Mouse (Mus musculus): Measurements from ENCODE around the gene Zfp592. TPM values are rescaled to one million over a fixed set of nuclear protein-coding genes. Genes with fewer than 3 reads are reported as not detected.

The Zfp592 gene
- total and polyA plus RNA-seq, 2 experiments from 2014 or later, result 4.4 to 25.6 TPM

GRCm38 (mm10) chr7:81077009-81077408, 83.5 kb downstream of the Zfp592 start:
- Histone ChIP-seq H3K4me3 (ENCODE audit: low read depth, low read length) (no peak overlapping the region), H3K27me3 (ENCODE audit: insufficient read depth, low read length) (no peaks in the 10 kb centered on the region), H3K9ac (replicated peaks; ENCODE audit: low read length, poor library complexity, severe bottlenecking) (no peak overlapping the region), H3K9me3 (ENCODE audit: low read length) (no peaks in the 10 kb centered on the region), H3K4me1 (ENCODE audit: insufficient read depth, low read length) (no peaks in the 10 kb centered on the region), H3K27ac (ENCODE audit: low read depth, low read length) (no peak overlapping the region), H3K36me3 (ENCODE audit: insufficient read depth, low read length) (no peaks in the 10 kb centered on the region), H3K4me2 (ENCODE audit: low read depth, low read length, poor library complexity, severe bottlenecking) (no peak overlapping the region)
- 79% methylated on average over 6 of the region's 6 CpGs for WGBS
- DNase-seq (ENCODE audit: low spot score) (no peak), ATAC-seq (ENCODE audit: low FRiP score) (no peak)
- no peak for TF ChIP-seq CTCF (IDR thresholded peaks at IDR 0.05)

DNA sequence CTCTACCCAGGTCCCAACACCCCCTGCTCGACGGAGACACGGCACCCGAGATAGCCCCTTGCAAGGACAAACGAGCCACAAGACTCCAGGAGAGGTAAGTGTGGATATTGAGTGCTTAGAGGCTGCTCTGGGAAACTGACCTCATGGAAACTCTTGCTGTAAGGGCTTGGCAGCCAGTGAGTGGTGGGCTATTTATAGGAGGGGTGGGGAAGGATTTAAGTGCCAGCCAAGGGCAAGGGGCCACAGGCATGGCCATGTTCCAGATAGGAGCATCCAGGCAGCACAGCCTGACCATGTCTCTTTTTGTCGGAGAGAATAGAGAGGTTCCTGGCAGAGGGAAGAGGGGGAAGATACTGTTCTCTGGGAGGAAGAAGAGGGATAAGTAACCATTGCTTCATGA, 85.3 kb downstream of the Zfp592 start:
- Histone ChIP-seq H3K4me3 (ENCODE audit: low read depth, low read length) (no peak overlapping the region), H3K36me3 (ENCODE audit: insufficient read depth, low read length) (no peaks in the 10 kb centered on the region), H3K4me1 (ENCODE audit: insufficient read depth, low read length) (no peaks in the 10 kb centered on the region), H3K4me2 (ENCODE audit: low read depth, low read length, poor library complexity, severe bottlenecking) (no peak overlapping the region), H3K9me3 (ENCODE audit: low read length) (no peaks in the 10 kb centered on the region), H3K27me3 (ENCODE audit: insufficient read depth, low read length) (no peaks in the 10 kb centered on the region), H3K9ac (replicated peaks; ENCODE audit: low read length, poor library complexity, severe bottlenecking) (no peak overlapping the region), H3K27ac (ENCODE audit: low read depth, low read length) (no peak overlapping the region)
- ATAC-seq (ENCODE audit: low FRiP score), result no peak
- no peak for DNase-seq (ENCODE audit: low spot score)
- TF ChIP-seq CTCF (IDR thresholded peaks at IDR 0.05), result no peak
- 92% methylated on average over 6 of the region's 6 CpGs for WGBS

DNA sequence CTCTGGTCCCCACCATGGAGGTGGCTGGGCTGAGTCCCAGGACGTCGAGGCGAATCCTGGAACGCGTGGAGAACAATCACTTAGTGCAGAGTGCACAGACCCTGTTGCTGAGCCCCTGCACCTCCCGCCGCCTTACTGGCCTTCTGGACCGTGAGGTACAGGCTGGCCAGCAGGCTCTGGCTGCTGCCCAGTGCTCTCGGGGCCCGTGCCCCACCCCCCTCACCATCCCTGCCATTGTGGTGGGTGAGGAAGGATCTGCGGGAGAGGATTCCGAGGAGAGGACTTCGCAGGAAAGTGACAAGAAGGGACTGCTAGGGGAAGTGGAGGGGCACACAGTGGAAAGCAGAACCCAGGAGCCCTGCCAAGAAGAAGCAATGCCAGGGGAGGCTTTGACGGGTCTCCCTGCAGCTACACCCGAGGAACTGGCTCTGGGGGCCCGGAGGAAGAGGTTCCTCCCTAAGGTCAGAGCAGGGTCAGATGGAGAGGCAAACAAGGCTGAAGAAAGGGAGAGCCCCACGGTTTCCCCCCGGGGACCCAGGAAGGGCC, 100.0 kb downstream of the Zfp592 start:
- Histone ChIP-seq H3K9ac (replicated peaks; ENCODE audit: low read length, poor library complexity, severe bottlenecking) (no peak overlapping the region), H3K4me1 (ENCODE audit: insufficient read depth, low read length) (no peaks in the 10 kb centered on the region), H3K9me3 (ENCODE audit: low read length) (no peaks in the 10 kb centered on the region), H3K4me2 (ENCODE audit: low read depth, low read length, poor library complexity, severe bottlenecking) (no peak overlapping the region), H3K27me3 (ENCODE audit: insufficient read depth, low read length) (no peaks in the 10 kb centered on the region), H3K27ac (ENCODE audit: low read depth, low read length) (no peak overlapping the region), H3K36me3 (ENCODE audit: insufficient read depth, low read length) (no peaks in the 10 kb centered on the region), H3K4me3 (ENCODE audit: low read depth, low read length) (no peak overlapping the region)
- 39% methylated on average over 18 of the region's 18 CpGs for WGBS
- ATAC-seq (ENCODE audit: low FRiP score) (no peak; the same call in 1 of the 2 replicates), DNase-seq (ENCODE audit: low spot score) (no peak)
- TF ChIP-seq CTCF (IDR thresholded peaks at IDR 0.05), result no peak

DNA sequence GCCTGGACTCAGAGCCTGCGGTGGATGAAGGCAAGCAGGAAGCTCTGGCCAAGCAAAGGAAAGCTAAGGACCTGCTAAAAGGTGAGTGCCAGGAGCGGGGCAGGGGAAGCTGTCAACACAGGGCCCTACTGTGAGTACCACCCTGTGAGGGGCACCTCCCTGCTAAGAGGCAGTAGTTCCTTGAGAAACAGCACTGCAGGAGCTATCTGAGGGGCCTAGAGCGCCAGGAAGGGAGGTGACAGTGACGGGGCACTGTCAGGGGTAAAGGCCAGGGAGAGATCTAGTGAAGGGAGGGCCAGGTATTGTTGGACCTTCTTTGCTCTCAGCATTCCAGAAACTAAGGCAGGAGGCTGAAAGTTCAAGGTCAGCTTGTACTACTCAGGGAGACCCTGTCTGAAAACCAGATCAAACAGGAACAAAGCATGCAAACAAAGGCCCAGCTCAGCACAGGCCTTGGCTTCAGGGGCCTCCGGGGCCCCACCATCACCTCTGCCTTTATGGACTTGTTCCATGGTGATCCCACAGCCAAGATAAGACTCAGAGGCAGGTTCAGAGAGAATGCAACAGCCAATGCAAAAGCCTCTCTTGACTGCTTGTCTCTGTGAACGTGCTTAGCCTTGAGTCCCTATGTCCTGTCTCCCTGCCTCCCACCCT, 100.8 kb downstream of the Zfp592 start:
- no peak overlapping the region for H3K4me3 ChIP-seq (ENCODE audit: low read depth, low read length)
- no peak overlapping the region for H3K4me2 ChIP-seq (ENCODE audit: low read depth, low read length, poor library complexity, severe bottlenecking)
- H3K9ac ChIP-seq (replicated peaks; ENCODE audit: low read length, poor library complexity, severe bottlenecking), result no peak overlapping the region
- H3K27me3 ChIP-seq (ENCODE audit: insufficient read depth, low read length), result no peaks in the 10 kb centered on the region
- H3K9me3 ChIP-seq (ENCODE audit: low read length), result no peaks in the 10 kb centered on the region
- ATAC-seq (ENCODE audit: low FRiP score) (no peak), DNase-seq (ENCODE audit: low spot score) (no peak)
- WGBS, result 77% methylated on average over 6 of the region's 6 CpGs
- TF ChIP-seq CTCF (IDR thresholded peaks at IDR 0.05), result no peak
- no peaks in the 10 kb centered on the region for H3K4me1 ChIP-seq (ENCODE audit: insufficient read depth, low read length)
- no peaks in the 10 kb centered on the region for H3K36me3 ChIP-seq (ENCODE audit: insufficient read depth, low read length)
- H3K27ac ChIP-seq (ENCODE audit: low read depth, low read length), result no peak overlapping the region

Other genes starting within 250 kb of the Zfp592 start
- gene Iqgap1, start 167.7 kb upstream of the Zfp592 start, total RNA-seq (2014; rRNA removed), result 20.6 and 31.0 TPM in 2 replicates
- gene Iqgap1, start 167.7 kb upstream of the Zfp592 start, polyA plus RNA-seq (2015; fragmentation: Nextera tagmentation; extraction: Ambion mirVana), result 11.3 and 12.3 TPM in 2 replicates
- 18.2 and 22.4 TPM in 2 replicates for gene Zscan2, start 132.8 kb upstream of the Zfp592 start, total RNA-seq (2014; rRNA removed)
- 2.7 TPM in 2 replicates for gene Zscan2, start 132.8 kb upstream of the Zfp592 start, polyA plus RNA-seq (2015; fragmentation: Nextera tagmentation; extraction: Ambion mirVana)
- gene Wdr73, start 92.4 kb upstream of the Zfp592 start, total RNA-seq (2014; rRNA removed), result 33.2 and 58.1 TPM in 2 replicates
- 34.7 and 35.0 TPM in 2 replicates for gene Wdr73, start 92.4 kb upstream of the Zfp592 start, polyA plus RNA-seq (2015; fragmentation: Nextera tagmentation; extraction: Ambion mirVana)
- 13.0 and 14.3 TPM in 2 replicates for gene Nmb, start 88.6 kb upstream of the Zfp592 start, total RNA-seq (2014; rRNA removed)
- 9.4 and 10.1 TPM in 2 replicates for gene Nmb, start 88.6 kb upstream of the Zfp592 start, polyA plus RNA-seq (2015; fragmentation: Nextera tagmentation; extraction: Ambion mirVana)
- 54.5 and 76.9 TPM in 2 replicates for gene Sec11a, start 45.9 kb upstream of the Zfp592 start, total RNA-seq (2014; rRNA removed)
- 128 TPM in 2 replicates for gene Sec11a, start 45.9 kb upstream of the Zfp592 start, polyA plus RNA-seq (2015; fragmentation: Nextera tagmentation; extraction: Ambion mirVana)
- gene Alpk3, start 63.9 kb downstream of the Zfp592 start, total RNA-seq (2014; rRNA removed), result 0.16 and 0.33 TPM in 2 replicates
- 0.16 and 0.26 TPM in 2 replicates for gene Alpk3, start 63.9 kb downstream of the Zfp592 start, polyA plus RNA-seq (2015; fragmentation: Nextera tagmentation; extraction: Ambion mirVana)
- 0.14 and 0.33 TPM in 2 replicates for gene Slc28a1, start 121.1 kb downstream of the Zfp592 start, total RNA-seq (2014; rRNA removed)
- gene Slc28a1, start 121.1 kb downstream of the Zfp592 start, polyA plus RNA-seq (2015; fragmentation: Nextera tagmentation; extraction: Ambion mirVana), result 0.06 and 0.10 TPM in 2 replicates
- gene Pde8a, start 219.9 kb downstream of the Zfp592 start, total RNA-seq (2014; rRNA removed), result 3.1 and 3.9 TPM in 2 replicates
- gene Pde8a, start 219.9 kb downstream of the Zfp592 start, polyA plus RNA-seq (2015; fragmentation: Nextera tagmentation; extraction: Ambion mirVana), result 1.3 and 1.8 TPM in 2 replicates